Mouse (Mus musculus): ENCODE measurements around the gene Klhl24. TPM values are rescaled to one million over a fixed set of nuclear protein-coding genes. Genes with fewer than 3 reads are reported as not detected.

The Klhl24 gene
- polyA plus RNA-seq, 1 experiment, result 25.1 TPM

GRCm38 (mm10) chr16:20169071-20169470 lies 71.7 kb downstream of the Klhl24 start:
- no peak overlapping the region for H3K27ac ChIP-seq (ENCODE audit: control insufficient read depth, insufficient read depth, low read length)

GRCm38 (mm10) chr16:20169471-20170106 lies 72.2 kb downstream of the Klhl24 start:
- no peaks in the 10 kb centered on the region for H3K27me3 ChIP-seq (ENCODE audit: control insufficient read depth, insufficient read depth, low read length)
- TF ChIP-seq POLR2A (IDR thresholded peaks at IDR 0.05; ENCODE audit: control insufficient read depth, extremely low read depth, insufficient read depth, low read length, poor library complexity) (no peak), CTCF (IDR thresholded peaks at IDR 0.05; ENCODE audit: borderline replicate concordance, control insufficient read depth, extremely low read depth, insufficient read depth, low read length, poor library complexity) (no peak)
- H3K27ac ChIP-seq (ENCODE audit: control insufficient read depth, insufficient read depth, low read length), result no peak overlapping the region
- H3K4me3 ChIP-seq (ENCODE audit: control insufficient read depth, insufficient read depth, low read length), result no peak overlapping the region
- WGBS, result 97% methylated on average over 3 of the region's 3 CpGs
- no peaks in the 10 kb centered on the region for H3K4me1 ChIP-seq (replicated peaks; ENCODE audit: control insufficient read depth, insufficient read depth, low read length)
- H3K36me3 ChIP-seq (ENCODE audit: control insufficient read depth, insufficient read depth, low read length), result peaks cover 61% of the 10 kb centered on the region
- no peak for DNase-seq

More at GRCm38 (mm10) chr16:20169071-20169470, 71.7 kb downstream of the Klhl24 start:
- TF ChIP-seq POLR2A (IDR thresholded peaks at IDR 0.05; ENCODE audit: control insufficient read depth, extremely low read depth, insufficient read depth, low read length, poor library complexity) (no peak), CTCF (IDR thresholded peaks at IDR 0.05; ENCODE audit: borderline replicate concordance, control insufficient read depth, extremely low read depth, insufficient read depth, low read length, poor library complexity) (no peak)
- no peak for DNase-seq
- H3K27me3 ChIP-seq (ENCODE audit: control insufficient read depth, insufficient read depth, low read length), result no peaks in the 10 kb centered on the region
- H3K36me3 ChIP-seq (ENCODE audit: control insufficient read depth, insufficient read depth, low read length), result peaks cover 55% of the 10 kb centered on the region
- H3K4me1 ChIP-seq (replicated peaks; ENCODE audit: control insufficient read depth, insufficient read depth, low read length), result no peaks in the 10 kb centered on the region
- 96% methylated on average over 3 of the region's 3 CpGs for WGBS
- H3K4me3 ChIP-seq (ENCODE audit: control insufficient read depth, insufficient read depth, low read length), result no peak overlapping the region

Other genes with a start within 250 kb of the Klhl24 start
- 54.4 and 56.9 TPM in 2 replicates for gene Klhl6, start 114.5 kb upstream of the Klhl24 start, polyA plus RNA-seq (2012; rRNA removed)
- 52.5 and 55.3 TPM in 2 replicates for gene Yeats2, start 43.5 kb downstream of the Klhl24 start, polyA plus RNA-seq (2012; rRNA removed)
- 0.11 and 0.13 TPM in 2 replicates for gene Map6d1, start 143.8 kb downstream of the Klhl24 start, polyA plus RNA-seq (2012; rRNA removed)
- gene Parl, start 204.8 kb downstream of the Klhl24 start, polyA plus RNA-seq (2012; rRNA removed), result 46.3 and 48.4 TPM in 2 replicates
- 0.37 and 0.40 TPM in 2 replicates for gene Cyp2ab1, start 227.9 kb downstream of the Klhl24 start, polyA plus RNA-seq (2012; rRNA removed)

Measured in thymus, adult 2 months (tissue).